Mouse (Mus musculus) intestine, embryonic 15.5 days (tissue): ENCODE measurements at regions not wholly inside any gene's neighbourhood (a gene's known extent, or its start where the extent isn't known, plus 50 kb on each side); places are given as distances from the start of the nearest gene placed in this dataset.

Experiments
- ATAC-seq: fragments of 200-750 bp; cut with Nextera tagmentation; 2 replicates; pipeline ENCODE4 v1.8.0; 2017; ENCODE audit warnings: moderate TSS enrichment, moderate library complexity
- H3K27ac ChIP-seq: fragments of 300-500 bp; sonication (generic); 2 replicates; pipeline ENCODE4 v1.5.1; 2015; ENCODE audit warnings: mild to moderate bottlenecking, inconsistent platforms
- H3K27me3 ChIP-seq: fragments of 300-500 bp; sonication (generic); replicated peaks from 2 replicates; pipeline ENCODE4 v1.6.1; 2015; ENCODE audit warnings: inconsistent platforms
- H3K36me3 ChIP-seq: fragments of 300-500 bp; sonication (generic); 2 replicates; pipeline ENCODE4 v1.6.1; 2015; ENCODE audit warnings: inconsistent platforms
- H3K4me1 ChIP-seq: fragments of 300-500 bp; sonication (generic); replicated peaks from 2 replicates; pipeline ENCODE4 v1.6.1; 2015; ENCODE audit warnings: inconsistent platforms
- H3K4me2 ChIP-seq: fragments of 300-500 bp; sonication (generic); replicated peaks from 2 replicates; pipeline ENCODE4 v1.6.1; 2015; ENCODE audit warnings: mild to moderate bottlenecking, inconsistent platforms
- H3K4me3 ChIP-seq: fragments of 300-500 bp; sonication (generic); replicated peaks from 2 replicates; pipeline ENCODE4 v1.5.1; 2015; ENCODE audit warnings: inconsistent platforms
- H3K9ac ChIP-seq: fragments of 300-500 bp; sonication (generic); 2 replicates; pipeline ENCODE4 v1.6.1; 2015; ENCODE audit warnings: inconsistent platforms
- H3K9me3 ChIP-seq: fragments of 300-500 bp; sonication (generic); 2 replicates; pipeline ENCODE4 v1.6.1; 2016; ENCODE audit warnings: inconsistent platforms
- WGBS: fragments of 180-500 bp; shearing (Covaris S2); methylation state at CpG from one replicate; pipeline ENCODE4 v1.1.7; 2015; 5-methylcytosine and 5-hydroxymethylcytosine counted together

GRCm38 (mm10) chr13:26517646-26518045 is 252.3 kb downstream of the Hdgfl1 start:
- Histone ChIP-seq H3K9ac (no peak overlapping the region), H3K4me1 (no peaks in the 10 kb centered on the region), H3K9me3 (no peaks in the 10 kb centered on the region), H3K27ac (no peak overlapping the region), H3K27me3 (no peaks in the 10 kb centered on the region), H3K36me3 (no peaks in the 10 kb centered on the region), H3K4me2 (no peak overlapping the region), H3K4me3 (no peak overlapping the region)
- WGBS: 64% methylated on average over 4 of the region's 4 CpGs
- ATAC-seq: no peak

DNA sequence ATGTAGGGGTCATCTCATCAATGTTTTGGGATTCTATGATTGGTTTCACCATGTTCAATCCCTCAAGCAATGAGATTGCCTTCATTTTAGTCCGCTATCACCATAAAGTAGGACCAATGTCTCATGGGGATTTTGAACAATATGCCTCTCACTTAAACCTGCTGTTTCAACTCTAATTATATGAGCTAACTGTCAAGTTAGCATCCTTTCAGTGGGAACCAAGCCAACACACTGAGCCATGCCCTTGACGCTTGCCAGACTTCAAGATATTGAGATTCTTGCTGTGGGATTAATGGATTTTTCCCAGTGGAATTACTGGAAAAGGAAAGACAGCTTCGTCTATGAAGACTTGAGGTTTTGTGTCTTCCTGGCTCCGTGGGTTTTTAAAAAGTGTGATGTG is 259.5 kb downstream of the Hdgfl1 start:
- Histone ChIP-seq H3K9ac (no peak overlapping the region), H3K4me3 (no peak overlapping the region), H3K4me2 (no peak overlapping the region), H3K27ac (no peak overlapping the region), H3K36me3 (no peaks in the 10 kb centered on the region), H3K27me3 (no peaks in the 10 kb centered on the region), H3K4me1 (no peaks in the 10 kb centered on the region), H3K9me3 (no peaks in the 10 kb centered on the region)
- no peak for ATAC-seq
- 67% methylated on average over 4 of the region's 4 CpGs for WGBS

DNA sequence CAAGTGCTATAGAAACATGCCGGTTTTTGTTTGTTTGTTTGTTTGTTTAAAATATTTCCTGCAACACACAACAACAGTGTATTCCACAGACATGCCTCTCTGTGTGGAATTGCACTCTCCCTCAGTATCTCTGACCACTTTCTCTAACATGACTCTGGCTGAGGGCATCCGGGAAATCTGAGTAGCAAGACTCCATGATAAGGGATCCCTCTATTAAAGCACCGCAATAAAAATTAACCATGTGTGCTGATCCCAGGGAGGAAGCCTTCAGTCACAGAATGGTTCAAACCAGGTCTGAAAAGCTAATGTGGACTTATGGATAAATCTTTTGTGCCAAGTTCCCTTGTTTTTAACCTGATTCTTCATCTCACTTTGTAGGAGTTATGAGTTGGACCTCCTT is 260.1 kb downstream of the Hdgfl1 start:
- no peak overlapping the region for H3K27ac ChIP-seq
- ATAC-seq: no peak
- 83% methylated on average over 3 of the region's 3 CpGs for WGBS

GRCm38 (mm10) chr13:26503744-26504143 is 266.2 kb downstream of the Hdgfl1 start:
- Histone ChIP-seq H3K9me3 (no peaks in the 10 kb centered on the region), H3K4me3 (no peak overlapping the region), H3K9ac (no peak overlapping the region), H3K4me2 (no peak overlapping the region), H3K4me1 (no peaks in the 10 kb centered on the region), H3K27ac (no peak overlapping the region), H3K27me3 (no peaks in the 10 kb centered on the region), H3K36me3 (no peaks in the 10 kb centered on the region)
- 93% methylated on average over 1 of the region's 1 CpGs for WGBS
- no peak for ATAC-seq

More for the DNA sequence above, 260.1 kb downstream of the Hdgfl1 start:
- Histone ChIP-seq H3K4me3 (no peak overlapping the region), H3K27me3 (no peaks in the 10 kb centered on the region), H3K36me3 (no peaks in the 10 kb centered on the region), H3K4me2 (no peak overlapping the region), H3K4me1 (no peaks in the 10 kb centered on the region), H3K9me3 (no peaks in the 10 kb centered on the region), H3K9ac (no peak overlapping the region)

DNA sequence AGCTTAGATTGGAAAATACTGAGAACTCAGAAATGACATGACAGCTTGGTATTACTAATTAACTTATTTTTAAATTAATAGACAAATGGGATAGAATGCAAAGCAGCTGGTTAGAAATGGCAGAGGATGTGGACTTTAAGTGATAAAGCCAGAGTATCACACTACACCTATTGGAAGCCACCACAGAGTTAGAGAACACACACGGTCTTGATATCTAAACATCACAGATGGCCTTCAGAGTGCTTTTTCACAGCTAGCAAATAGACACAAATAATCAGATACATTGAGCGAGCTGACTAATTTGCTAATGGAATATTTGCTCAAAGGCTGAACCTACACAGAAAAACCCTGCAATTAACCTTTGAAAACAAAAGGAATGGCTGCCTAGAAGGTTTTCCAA is 272.9 kb downstream of the Hdgfl1 start:
- H3K4me2 ChIP-seq: no peak overlapping the region
- no peak overlapping the region for H3K4me3 ChIP-seq
- no peaks in the 10 kb centered on the region for H3K36me3 ChIP-seq
- H3K27me3 ChIP-seq: no peaks in the 10 kb centered on the region
- H3K4me1 ChIP-seq: no peaks in the 10 kb centered on the region
- no peak for ATAC-seq
- 55% methylated on average over 2 of the region's 2 CpGs for WGBS
- no peaks in the 10 kb centered on the region for H3K9me3 ChIP-seq
- H3K9ac ChIP-seq: no peak overlapping the region
- no peak overlapping the region for H3K27ac ChIP-seq

- no peaks in the 10 kb centered on the region for H3K36me3 ChIP-seq
- H3K4me2 ChIP-seq: no peak overlapping the region
- H3K9me3 ChIP-seq: no peaks in the 10 kb centered on the region
- no peaks in the 10 kb centered on the region for H3K27me3 ChIP-seq
- no peak overlapping the region for H3K9ac ChIP-seq
- no peaks in the 10 kb centered on the region for H3K4me1 ChIP-seq
- no peak overlapping the region for H3K4me3 ChIP-seq
- ATAC-seq: no peak
- no peak overlapping the region for H3K27ac ChIP-seq
These were observed 274.1 kb downstream of the Hdgfl1 start for GRCm38 (mm10) chr13:26495871-26496270.

- ATAC-seq: no peak
- H3K9ac ChIP-seq: no peak overlapping the region
- WGBS: 66% methylated on average over 3 of the region's 3 CpGs
These were observed 300.6 kb downstream of the Hdgfl1 start for GRCm38 (mm10) chr13:26469343-26469742.

GRCm38 (mm10) chr13:26467526-26467925 is 302.4 kb downstream of the Hdgfl1 start:
- no peaks in the 10 kb centered on the region for H3K9me3 ChIP-seq
- no peak overlapping the region for H3K27ac ChIP-seq
- no peak for ATAC-seq
- H3K4me1 ChIP-seq: no peaks in the 10 kb centered on the region
- H3K36me3 ChIP-seq: no peaks in the 10 kb centered on the region
- H3K27me3 ChIP-seq: no peaks in the 10 kb centered on the region
- no peak overlapping the region for H3K9ac ChIP-seq
- H3K4me2 ChIP-seq: no peak overlapping the region
- H3K4me3 ChIP-seq: no peak overlapping the region

More at GRCm38 (mm10) chr13:26469343-26469742, 300.6 kb downstream of the Hdgfl1 start:
- Histone ChIP-seq H3K36me3 (no peaks in the 10 kb centered on the region), H3K27me3 (no peaks in the 10 kb centered on the region), H3K9me3 (no peaks in the 10 kb centered on the region), H3K4me2 (no peak overlapping the region), H3K4me1 (no peaks in the 10 kb centered on the region), H3K27ac (no peak overlapping the region), H3K4me3 (no peak overlapping the region)

DNA sequence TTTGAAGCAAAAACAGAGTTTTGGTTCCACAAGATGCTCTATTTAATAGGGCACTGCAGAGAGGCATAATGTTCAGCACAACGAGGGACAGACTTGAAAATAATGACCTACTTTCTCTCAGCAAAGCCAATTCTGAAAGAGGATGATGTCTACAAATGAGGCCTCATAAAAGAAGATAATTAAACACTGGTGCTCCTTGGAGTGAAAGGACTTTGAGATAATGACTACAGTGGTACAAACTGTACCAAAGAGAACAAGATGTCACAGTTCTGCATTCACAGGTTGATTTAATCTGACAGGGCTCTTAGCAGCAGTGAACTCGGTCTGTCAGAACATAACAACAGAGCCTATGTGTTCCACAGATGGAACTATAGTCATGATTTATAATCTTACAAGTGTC is 305.4 kb downstream of the Hdgfl1 start:
- WGBS: 31% methylated on average over 2 of the region's 2 CpGs
- no peak for ATAC-seq
- Histone ChIP-seq H3K9me3 (no peaks in the 10 kb centered on the region), H3K4me2 (no peak overlapping the region), H3K4me1 (no peaks in the 10 kb centered on the region), H3K27me3 (no peaks in the 10 kb centered on the region), H3K27ac (no peak overlapping the region), H3K36me3 (no peaks in the 10 kb centered on the region), H3K9ac (no peak overlapping the region), H3K4me3 (no peak overlapping the region)

GRCm38 (mm10) chr13:26464096-26464495 is 305.9 kb downstream of the Hdgfl1 start:
- H3K9ac ChIP-seq: no peak overlapping the region
- no peaks in the 10 kb centered on the region for H3K36me3 ChIP-seq
- H3K4me2 ChIP-seq: no peak overlapping the region
- no peaks in the 10 kb centered on the region for H3K4me1 ChIP-seq
- H3K9me3 ChIP-seq: no peaks in the 10 kb centered on the region
- no peak overlapping the region for H3K4me3 ChIP-seq
- H3K27ac ChIP-seq: no peak overlapping the region
- H3K27me3 ChIP-seq: no peaks in the 10 kb centered on the region
- ATAC-seq: no peak

GRCm38 (mm10) chr13:26457487-26458253 is 312.3 kb downstream of the Hdgfl1 start:
- no peak overlapping the region for H3K27ac ChIP-seq
- H3K4me2 ChIP-seq: no peak overlapping the region
- no peaks in the 10 kb centered on the region for H3K36me3 ChIP-seq
- H3K4me1 ChIP-seq: no peaks in the 10 kb centered on the region
- no peak overlapping the region for H3K4me3 ChIP-seq
- 78% methylated on average over 4 of the region's 4 CpGs for WGBS
- H3K9me3 ChIP-seq: no peaks in the 10 kb centered on the region
- no peaks in the 10 kb centered on the region for H3K27me3 ChIP-seq
- no peak overlapping the region for H3K9ac ChIP-seq
- no peak for ATAC-seq

DNA sequence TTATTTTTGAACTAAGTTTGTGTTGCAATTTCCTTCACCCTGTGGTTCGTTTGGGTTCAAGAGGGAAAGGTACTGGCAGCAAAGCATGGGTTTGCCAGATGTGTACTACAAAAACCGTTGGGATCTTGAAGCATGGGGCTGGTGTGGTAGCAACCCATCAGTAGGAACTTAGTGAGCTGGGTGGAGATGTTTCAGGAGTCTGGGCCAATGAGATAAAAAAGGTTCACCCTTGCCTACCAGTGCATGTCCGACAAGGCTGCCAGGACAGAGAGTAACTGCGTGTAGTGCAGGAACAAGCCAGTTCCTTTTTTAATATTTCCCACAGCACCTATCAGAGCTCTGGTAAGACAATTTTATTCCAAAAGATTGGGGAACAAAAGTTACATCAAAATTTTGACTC is 343.3 kb downstream of the Hdgfl1 start:
- no peaks in the 10 kb centered on the region for H3K9me3 ChIP-seq
- H3K36me3 ChIP-seq: no peaks in the 10 kb centered on the region
- H3K9ac ChIP-seq: no peak overlapping the region
- H3K4me1 ChIP-seq: no peaks in the 10 kb centered on the region
- ATAC-seq: no peak
- H3K4me3 ChIP-seq: no peak overlapping the region
- H3K27ac ChIP-seq: no peak overlapping the region
- no peak overlapping the region for H3K4me2 ChIP-seq
- no peaks in the 10 kb centered on the region for H3K27me3 ChIP-seq
- 82% methylated on average over 4 of the region's 4 CpGs for WGBS

GRCm38 (mm10) chr13:26424513-26424912 is 345.5 kb downstream of the Hdgfl1 start:
- Histone ChIP-seq H3K4me3 (no peak overlapping the region), H3K27me3 (no peaks in the 10 kb centered on the region), H3K4me1 (no peaks in the 10 kb centered on the region), H3K36me3 (no peaks in the 10 kb centered on the region), H3K4me2 (no peak overlapping the region), H3K9me3 (no peaks in the 10 kb centered on the region), H3K27ac (no peak overlapping the region), H3K9ac (no peak overlapping the region)
- WGBS: 93% methylated on average over 1 of the region's 1 CpGs
- ATAC-seq: no peak
